Mouse (Mus musculus) spleen, adult 2 months (tissue): ENCODE measurements around the gene Arhgef33. TPM values are rescaled to one million over a fixed set of nuclear protein-coding genes. Genes with fewer than 3 reads are reported as not detected.
"Not testable (repeated sequence)": the region's sequence is repeated elsewhere in the genome, so short reads cannot be mapped to it uniquely, and the experiment has no call there.

Experiments
- DNase-seq, 2 experiments: peaks; one replicate each; pipeline versions ENCODE4 v3.0.0 to v3.0.0-alpha.2; 2012 to 2021; ENCODE audit warnings: low spot score in 2 of 2, low read depth in 1 of 2
- H3K27ac ChIP-seq: fragments of 200-500 bp; 2 replicates; pipeline ENCODE4 v1.5.1; 2012; ENCODE audit warnings: low read length, inconsistent platforms; ENCODE audit not compliant: insufficient read depth
- H3K27me3 ChIP-seq: fragments of 200-500 bp; 2 replicates; pipeline ENCODE4 v1.6.1; 2012; ENCODE audit warnings: mild to moderate bottlenecking, moderate library complexity, low read length, inconsistent platforms; ENCODE audit not compliant: control insufficient read depth, insufficient read depth
- H3K36me3 ChIP-seq: fragments of 200-500 bp; 2 replicates; pipeline ENCODE4 v1.6.1; 2012; ENCODE audit warnings: mild to moderate bottlenecking, low read length, inconsistent platforms; ENCODE audit not compliant: control insufficient read depth, insufficient read depth
- H3K4me1 ChIP-seq: fragments of 200-500 bp; 2 replicates; pipeline ENCODE4 v1.6.1; 2011; ENCODE audit warnings: inconsistent platforms; ENCODE audit not compliant: control insufficient read depth, insufficient read depth, insufficient read length
- H3K4me3 ChIP-seq: fragments of 200-500 bp; 2 replicates; pipeline ENCODE4 v1.5.1; 2011; ENCODE audit warnings: mild to moderate bottlenecking, inconsistent platforms; ENCODE audit not compliant: insufficient read depth, insufficient read length; ENCODE audit errors: extremely low read depth
- CTCF ChIP-seq: fragments of 200-500 bp; IDR thresholded peaks from 2 replicates; pipeline ENCODE4 v1.5.1; 2011; ENCODE audit warnings: mild to moderate bottlenecking, inconsistent platforms; ENCODE audit not compliant: insufficient read depth, insufficient read length, insufficient replicate concordance; ENCODE audit errors: extremely low read depth
- POLR2A ChIP-seq: fragments of 200-500 bp; IDR thresholded peaks from 2 replicates; pipeline ENCODE4 v1.6.1; 2011; ENCODE audit warnings: low read depth, low read length, inconsistent platforms
- WGBS: fragments of 180-500 bp; shearing (Covaris S2); methylation state at CpG from one replicate; pipeline ENCODE4 v1.1.7; 2018; 5-methylcytosine and 5-hydroxymethylcytosine counted together
- polyA plus RNA-seq: library from polyadenylated mRNA; depleted of rRNA; stranded (reverse); fragments of >200 nt; gene quantifications from 2 replicates; pipeline ENCODE4 v1.2.3, GENCODE M21; 2012

Gene Arhgef33
- polyA plus RNA-seq, 1 experiment: 0.12 TPM

DNA sequence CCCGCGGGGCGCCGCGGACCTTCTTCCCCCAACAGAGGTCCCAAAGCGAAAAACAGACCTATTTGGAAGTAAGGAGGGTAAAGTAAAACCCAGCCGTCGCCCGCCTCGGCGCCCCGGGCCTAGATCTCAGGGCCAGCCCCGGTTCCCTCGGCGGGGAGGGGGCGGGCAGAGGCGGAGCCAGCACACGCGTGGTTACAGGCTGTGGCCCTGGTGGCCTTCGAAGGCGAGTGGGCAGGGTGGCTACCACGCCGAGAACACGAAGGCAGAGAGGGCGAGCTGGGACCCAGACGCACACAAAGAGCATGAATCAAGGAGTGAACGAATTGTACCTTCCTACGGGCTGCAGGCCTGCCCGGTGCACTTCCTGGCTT, 66.5 kb downstream of the Arhgef33 start:
- Histone ChIP-seq H3K4me3 (peak overlapping the region; percentile 61; the same call in 1 of the 2 replicates), H3K27ac (peak overlapping the region; percentile 46; the same call in 1 of the 2 replicates), H3K36me3 (no peaks in the 10 kb centered on the region), H3K27me3 (no peaks in the 10 kb centered on the region), H3K4me1 (peaks cover 16% of the 10 kb centered on the region)
- 31% methylated on average over 29 of the region's 29 CpGs for WGBS
- TF ChIP-seq CTCF (no peak), POLR2A (no peak)
- no peak for DNase-seq

DNA sequence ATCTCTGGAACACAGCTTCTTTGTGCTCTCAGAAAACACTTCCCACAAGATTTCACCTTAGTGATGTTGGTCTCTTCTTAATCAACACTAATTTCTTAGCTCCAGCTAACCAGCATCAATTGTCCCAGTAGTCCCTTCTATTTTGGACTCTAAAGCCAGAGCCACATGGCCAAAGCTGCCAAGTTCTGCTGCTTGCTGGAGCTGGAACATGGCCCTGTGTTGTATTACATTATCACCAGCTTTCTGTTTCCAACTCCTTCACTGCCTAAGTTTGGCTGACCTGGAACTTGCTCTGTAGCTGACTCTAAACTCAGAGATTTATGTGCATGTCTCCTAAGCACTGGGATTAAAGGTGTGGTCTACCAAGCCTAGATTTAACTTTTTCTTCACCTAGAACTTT, 71.2 kb downstream of the Arhgef33 start:
- not testable (repeated sequence) for H3K4me3 ChIP-seq, H3K27ac ChIP-seq, DNase-seq, H3K36me3 ChIP-seq, H3K27me3 ChIP-seq, H3K4me1 ChIP-seq

DNA sequence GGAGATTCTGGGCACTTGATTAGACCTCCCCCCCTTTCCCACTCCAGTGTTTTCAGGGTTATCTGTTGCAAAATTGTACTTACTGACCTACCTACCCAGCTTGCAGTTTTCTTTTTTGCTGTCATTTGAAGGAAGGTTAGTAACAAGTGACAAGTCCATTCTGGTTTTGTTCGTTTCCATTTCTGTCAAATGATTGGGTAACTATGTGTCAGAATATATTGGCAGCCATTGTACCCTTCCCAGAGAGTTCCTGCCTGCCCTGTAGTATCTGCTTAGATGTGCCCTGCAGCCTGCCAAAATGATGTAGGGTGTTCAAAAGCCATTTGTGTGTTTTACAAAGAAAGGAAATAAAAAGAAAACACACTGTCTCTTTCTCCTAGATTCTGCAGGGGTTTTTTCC, 78.5 kb downstream of the Arhgef33 start:
- Histone ChIP-seq H3K4me3 (no peak overlapping the region), H3K27me3 (no peaks in the 10 kb centered on the region), H3K36me3 (no peaks in the 10 kb centered on the region), H3K4me1 (no peaks in the 10 kb centered on the region), H3K27ac (no peak overlapping the region)
- TF ChIP-seq POLR2A: no peak
- no peak for TF ChIP-seq CTCF
- no peak for DNase-seq
- WGBS: 64% methylated on average over 1 of the region's 1 CpGs

DNA sequence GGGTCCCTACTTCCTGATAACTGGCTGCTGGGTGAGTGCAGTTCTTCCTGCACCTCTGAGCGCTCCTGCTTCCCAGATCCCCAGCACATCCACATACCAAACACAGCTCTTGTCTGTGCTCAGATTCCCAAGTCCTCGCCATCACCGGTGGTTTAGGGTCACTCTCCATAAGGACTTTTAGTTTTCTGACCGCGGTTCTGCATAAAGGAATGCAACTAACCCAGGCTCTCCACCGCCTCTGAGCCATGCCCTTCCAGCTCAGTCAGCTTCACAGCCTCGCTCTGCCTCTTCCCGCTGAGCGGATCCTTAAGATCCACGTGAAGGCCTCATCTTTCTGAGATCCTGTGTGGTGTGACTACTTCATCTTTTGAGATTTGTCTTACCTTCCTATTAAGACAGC, 82.8 kb downstream of the Arhgef33 start:
- 89% methylated on average over 10 of the region's 10 CpGs for WGBS
- no peaks in the 10 kb centered on the region for H3K27me3 ChIP-seq
- H3K4me1 ChIP-seq: 0 out of 2 replicates have a peak, but pooled peaks cover 3% of the 10 kb centered on the region
- TF ChIP-seq POLR2A (no peak), CTCF (no peak)
- H3K27ac ChIP-seq: no peak overlapping the region
- no peaks in the 10 kb centered on the region for H3K36me3 ChIP-seq
- DNase-seq: no peak
- H3K4me3 ChIP-seq: no peak overlapping the region

DNA sequence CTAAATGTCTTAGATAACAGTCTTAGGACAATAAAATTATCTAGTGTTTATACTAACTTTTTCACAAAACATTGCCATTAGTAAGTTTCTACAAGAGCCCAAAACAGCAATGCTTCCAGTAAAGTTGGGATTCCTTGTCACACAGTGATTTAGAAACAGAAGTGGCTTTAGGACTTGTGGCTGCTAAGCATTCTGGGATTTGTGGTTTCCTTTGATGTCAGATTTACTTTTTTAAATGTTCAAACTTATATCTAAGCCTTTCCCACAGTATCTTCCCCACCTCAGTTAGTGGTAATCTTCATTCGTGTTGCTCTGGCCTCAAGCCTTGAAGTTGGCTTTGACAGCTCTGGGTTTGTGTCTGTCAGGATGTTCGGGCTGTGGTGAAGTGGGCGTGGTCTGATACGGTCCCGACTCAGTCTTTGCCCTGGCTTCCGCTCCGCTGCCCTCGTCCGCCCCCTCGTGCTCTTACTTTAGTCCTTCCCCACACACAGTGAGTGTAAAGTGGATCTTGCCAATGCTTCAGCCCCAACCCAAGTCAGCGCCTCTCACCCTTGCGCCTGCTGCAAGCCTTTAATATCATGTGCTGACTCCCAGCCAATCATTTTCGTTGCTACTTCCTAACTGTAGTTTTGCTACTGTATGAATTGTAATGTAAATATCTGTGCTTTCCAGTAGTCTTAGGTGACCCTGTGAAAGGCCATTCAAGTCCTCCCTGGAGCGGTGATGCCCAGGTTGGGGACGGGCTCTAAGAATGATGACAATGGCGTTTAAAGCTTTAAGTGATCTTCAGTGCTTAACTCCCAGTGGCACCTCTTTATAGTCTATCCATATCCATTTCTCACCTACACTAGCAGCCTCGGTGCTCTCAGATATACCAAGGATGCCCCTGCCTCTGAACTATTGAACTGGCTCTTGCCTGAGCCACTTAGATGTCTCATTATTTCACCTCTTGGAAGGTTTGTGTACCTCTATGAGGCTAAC, 84.5 kb downstream of the Arhgef33 start:
- H3K4me1 ChIP-seq: 0 out of 2 replicates have a peak, but pooled peaks cover 3% of the 10 kb centered on the region
- peak overlapping the region; percentile 26; the same call in 1 of the 2 replicates for H3K4me3 ChIP-seq
- TF ChIP-seq CTCF (peak; percentile 38; the same call in 1 of the 2 replicates), POLR2A (no peak)
- H3K27ac ChIP-seq: no peak overlapping the region
- DNase-seq: peak; percentile 70 to 73
- WGBS: 14% methylated on average over 17 of the region's 17 CpGs
- no peaks in the 10 kb centered on the region for H3K27me3 ChIP-seq
- no peaks in the 10 kb centered on the region for H3K36me3 ChIP-seq

DNA sequence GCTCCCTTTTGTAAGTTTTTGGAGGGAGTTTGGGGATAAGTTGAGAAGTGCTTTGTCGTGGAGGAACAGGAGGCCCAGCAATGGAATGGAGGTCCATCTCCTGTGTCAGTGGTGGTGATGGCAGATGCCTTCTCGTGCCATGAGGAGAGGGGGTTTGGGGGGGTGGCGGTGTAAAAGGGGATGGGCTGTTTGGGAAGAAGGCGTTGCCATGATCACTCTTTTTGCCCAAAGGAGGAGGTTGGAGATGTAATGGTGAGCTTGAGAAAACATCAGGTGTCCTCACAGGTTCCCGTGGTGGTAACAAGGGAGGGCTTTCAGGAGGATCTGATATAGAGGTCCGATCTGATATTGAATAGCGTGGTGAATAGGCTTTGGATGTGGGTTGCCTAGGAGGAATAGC, 91.0 kb downstream of the Arhgef33 start:
- Histone ChIP-seq H3K36me3 (peaks cover 12% of the 10 kb centered on the region), H3K4me3 (no peak overlapping the region), H3K27ac (no peak overlapping the region), H3K4me1 (no peaks in the 10 kb centered on the region), H3K27me3 (no peaks in the 10 kb centered on the region)
- no peak for TF ChIP-seq POLR2A
- no peak for TF ChIP-seq CTCF
- 96% methylated on average over 7 of the region's 7 CpGs for WGBS
- no peak for DNase-seq

DNA sequence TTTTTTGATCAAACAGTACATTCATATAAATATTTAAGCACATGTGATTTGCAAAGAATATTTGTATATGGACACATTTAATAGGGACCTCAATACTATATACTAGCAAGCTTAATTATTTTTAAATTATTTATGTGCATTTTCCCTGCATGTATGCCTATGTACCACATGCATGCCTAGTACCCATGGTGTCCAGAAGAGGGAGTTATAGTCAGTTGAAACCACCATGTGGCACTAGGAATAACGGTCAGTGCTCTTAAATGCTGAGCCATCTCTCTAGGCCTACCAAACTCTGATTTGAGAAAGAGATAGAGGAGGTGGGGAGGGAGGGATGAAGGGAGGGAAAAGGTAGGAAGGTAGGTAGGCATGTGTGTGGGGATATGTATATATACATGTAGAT, 104.0 kb downstream of the Arhgef33 start:
- Histone ChIP-seq H3K4me3 (no peak overlapping the region), H3K27ac (no peak overlapping the region), H3K4me1 (no peaks in the 10 kb centered on the region), H3K27me3 (no peaks in the 10 kb centered on the region), H3K36me3 (peaks cover 34% of the 10 kb centered on the region)
- 74% methylated on average over 1 of the region's 1 CpGs for WGBS
- no peak for DNase-seq
- no peak for TF ChIP-seq CTCF
- no peak for TF ChIP-seq POLR2A
